Mouse (Mus musculus): ENCODE data around the gene Lexm. TPM values are rescaled to one million over a fixed set of nuclear protein-coding genes. Genes with fewer than 3 reads are reported as not detected.

Gene Lexm
- not detected in 2 replicates for polyA plus RNA-seq (2021; fragmentation: Nextera tagmentation)
- long read RNA-seq, experiment 1, partial matches to known transcripts, result 0 of 1 reads
- long read RNA-seq, experiment 1, other reads (novel, unspliced or antisense), result 1 of 1 reads
- long read RNA-seq, experiment 2, result 0 reads

GRCm38 (mm10) chr4:106617056-106617455, at the start of gene Lexm:
Gene Lexm (minus strand): TSS chr4:106617241.

GRCm38 (mm10) chr4:106650833-106651527, 33.9 kb upstream of the Lexm start, which contains the start of gene Pars2:
Gene Pars2 (plus strand): TSS chr4:106651069.

DNA sequence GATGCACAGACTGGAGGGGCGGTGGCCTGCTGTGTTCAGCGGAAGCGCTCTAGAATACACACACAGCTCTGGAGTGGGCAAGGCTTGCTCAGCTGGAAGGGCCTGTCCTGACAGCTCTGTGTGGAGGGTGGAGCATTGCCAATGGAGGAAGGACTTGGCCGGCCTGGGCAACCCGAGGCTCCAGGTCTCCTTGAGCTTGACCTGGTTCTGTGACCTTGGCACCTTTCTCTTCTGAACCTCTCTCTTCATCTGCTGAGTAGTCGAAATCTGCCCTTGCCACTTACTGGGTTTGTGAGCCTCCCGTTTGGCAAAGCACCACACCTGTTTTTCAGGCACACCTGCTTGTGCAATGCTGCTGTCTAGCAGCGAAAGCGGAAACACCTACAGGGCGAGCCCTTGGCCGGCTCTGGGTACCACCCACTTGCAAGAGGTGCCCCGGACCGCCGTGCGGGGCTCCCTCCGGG, 5.0 kb upstream of the Lexm start, which contains the start of gene Ttc22:
Gene Ttc22 (plus strand): TSS at position 403 of the 464 bp plus-strand sequence.

DNA sequence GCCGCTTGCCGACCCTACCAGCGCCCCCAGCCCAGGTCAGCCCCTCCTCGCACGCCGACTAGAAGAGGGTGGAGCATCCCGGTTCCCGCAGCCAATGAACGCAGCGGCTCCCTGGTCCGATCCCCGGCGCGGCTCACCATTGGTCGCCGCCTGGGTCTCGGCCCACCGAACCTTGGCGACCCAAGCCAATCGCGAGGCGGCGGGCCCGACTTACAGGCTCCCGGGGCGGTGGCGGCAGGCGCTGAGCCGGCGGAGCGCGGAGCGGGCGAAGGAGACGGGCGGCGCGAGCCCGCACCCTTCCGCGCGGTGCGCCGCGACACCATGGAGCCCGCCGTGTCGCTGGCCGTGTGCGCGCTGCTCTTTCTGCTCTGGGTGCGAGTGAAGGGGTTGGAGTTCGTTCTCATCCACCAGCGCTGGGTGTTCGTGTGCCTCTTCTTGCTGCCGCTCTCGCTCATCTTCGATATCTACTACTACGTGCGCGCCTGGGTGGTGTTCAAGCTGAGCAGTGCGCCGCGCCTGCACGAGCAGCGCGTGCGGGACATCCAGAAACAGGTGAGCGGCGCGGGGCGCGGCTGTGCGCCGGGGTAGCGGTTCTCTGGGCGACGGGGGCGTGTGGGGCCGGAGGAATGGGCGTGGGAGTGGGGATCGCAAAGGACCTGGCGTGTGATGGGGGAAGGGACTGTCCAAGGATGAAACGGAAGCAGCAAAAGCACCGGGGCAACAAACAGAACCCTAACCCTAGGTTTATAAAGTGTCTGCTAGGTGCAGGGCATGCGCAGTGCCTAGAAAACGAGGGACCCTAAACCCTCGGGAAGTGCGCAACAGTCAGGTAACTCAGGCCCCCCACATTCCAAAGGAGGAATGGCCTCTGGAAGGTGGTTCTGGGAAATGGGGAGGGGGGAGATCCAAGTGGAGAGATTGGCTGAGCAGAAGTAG, 55.9 kb downstream of the Lexm start, which contains the start of gene Dhcr24:
Gene Dhcr24 (plus strand): TSS at position 193 of the 936 bp plus-strand sequence.

Other genes starting within 250 kb of the Lexm start
- gene Pcsk9, start 152.9 kb downstream of the Lexm start, polyA plus RNA-seq (2021; fragmentation: Nextera tagmentation), result 1.9 and 4.0 TPM in 2 replicates
- not detected in 2 replicates for gene Bsnd, start 125.0 kb downstream of the Lexm start, polyA plus RNA-seq (2021; fragmentation: Nextera tagmentation)
- 17.9 and 23.7 TPM in 2 replicates for gene Dhcr24, start 56.2 kb downstream of the Lexm start, polyA plus RNA-seq (2021; fragmentation: Nextera tagmentation)
- gene Ttc22, start 5.2 kb upstream of the Lexm start, polyA plus RNA-seq (2021; fragmentation: Nextera tagmentation), result 0.36 and 0.49 TPM in 2 replicates
- 8.1 and 11.0 TPM in 2 replicates for gene Pars2, start 33.8 kb upstream of the Lexm start, polyA plus RNA-seq (2021; fragmentation: Nextera tagmentation)
- gene Ttc4, start 61.7 kb upstream of the Lexm start, polyA plus RNA-seq (2021; fragmentation: Nextera tagmentation), result 32.5 and 43.4 TPM in 2 replicates
- 0.23 and 0.65 TPM in 2 replicates for gene Mroh7, start 113.7 kb upstream of the Lexm start, polyA plus RNA-seq (2021; fragmentation: Nextera tagmentation)
- gene Fam151a, start 116.6 kb upstream of the Lexm start, polyA plus RNA-seq (2021; fragmentation: Nextera tagmentation), result not detected in 2 replicates
- gene Acot11, start 187.8 kb upstream of the Lexm start, polyA plus RNA-seq (2021; fragmentation: Nextera tagmentation), result 7.5 and 12.0 TPM in 2 replicates

Data from left cerebral cortex, adult 6 months (tissue).